Mouse (Mus musculus) E14TG2a.4 (cell line): ENCODE results near the gene Cntd1.
A peak's percentile ranks its signal among the peaks of the same experiment; 100 is the strongest.

ENCODE experiments used
- H3K27me3 ChIP-seq: 2 replicates; pipeline ENCODE4 v1.6.1; 2014; ENCODE audit warnings: low read length, control low read depth; ENCODE audit not compliant: insufficient read depth
- H3K36me3 ChIP-seq: 2 replicates; pipeline ENCODE4 v1.6.1; 2014; ENCODE audit warnings: low read length, control low read depth; ENCODE audit not compliant: insufficient read depth
- H3K4me1 ChIP-seq: replicated peaks from 2 replicates; pipeline ENCODE4 v1.6.1; 2014; ENCODE audit warnings: low read depth, low read length, control low read depth
- H3K4me3 ChIP-seq: replicated peaks from 2 replicates; pipeline ENCODE4 v1.5.1; 2014; ENCODE audit warnings: mild to moderate bottlenecking, low read length
- H3K9me3 ChIP-seq: 2 replicates; pipeline ENCODE4 v1.6.1; 2014; ENCODE audit warnings: low read length, control low read depth
- CTCF ChIP-seq: conservative IDR thresholded peaks from 2 replicates; pipeline ENCODE4 v1.5.1; 2014; ENCODE audit warnings: low read length
- NANOG ChIP-seq: IDR thresholded peaks from 2 replicates; pipeline ENCODE4 v1.6.1; 2014; ENCODE audit warnings: borderline replicate concordance, low read length, mixed read lengths
- POU5F1 ChIP-seq: IDR thresholded peaks from 2 replicates; pipeline ENCODE4 v1.6.1; 2014; ENCODE audit warnings: low read length, borderline replicate concordance

Cntd1 gene

DNA sequence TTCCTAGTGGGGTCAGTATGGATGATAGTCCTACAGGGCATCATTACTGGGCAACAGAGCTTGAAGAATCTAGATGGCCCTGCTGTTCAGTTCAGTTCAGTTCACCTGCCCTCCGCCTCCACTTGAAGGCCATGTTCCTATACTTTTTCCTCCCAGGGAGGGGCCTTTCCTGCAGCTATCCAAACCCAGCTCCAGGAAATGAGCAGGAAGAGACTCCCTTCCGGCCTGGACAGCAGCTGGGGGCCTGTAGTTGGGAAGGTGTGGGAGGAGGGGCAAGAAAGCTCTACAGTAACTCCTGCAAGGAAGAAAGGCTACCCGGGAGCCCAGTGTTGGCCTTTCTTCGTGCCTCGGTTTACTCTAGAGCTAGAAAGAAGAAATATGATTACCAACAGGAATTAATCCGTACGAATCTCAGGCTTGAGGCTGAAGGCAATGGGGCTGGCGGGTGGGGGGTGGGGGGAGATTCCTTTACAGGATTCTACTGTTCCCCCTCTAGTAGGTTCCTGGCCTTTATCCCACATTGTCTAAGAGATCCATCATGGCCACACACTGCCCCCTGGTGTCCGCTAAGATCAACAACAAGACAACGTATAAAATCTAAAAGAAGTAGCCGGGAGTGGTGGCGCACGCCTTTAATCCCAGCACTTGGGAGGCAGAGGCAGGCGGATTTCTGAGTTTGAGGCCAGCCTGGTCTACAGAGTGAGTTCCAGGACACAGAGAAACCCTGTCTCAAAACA, 30.4 kb upstream of the Cntd1 start:
- H3K4me1 ChIP-seq: peaks cover 40% of the 10 kb centered on the region
- H3K27me3 ChIP-seq: peaks cover 44% of the 10 kb centered on the region
- peak overlapping the region; percentile 29; the same call in 1 of the 2 replicates for H3K4me3 ChIP-seq
- no peaks in the 10 kb centered on the region for H3K9me3 ChIP-seq
- TF ChIP-seq NANOG (no peak), CTCF (peak; percentile 31), POU5F1 (no peak)
- no peaks in the 10 kb centered on the region for H3K36me3 ChIP-seq

DNA sequence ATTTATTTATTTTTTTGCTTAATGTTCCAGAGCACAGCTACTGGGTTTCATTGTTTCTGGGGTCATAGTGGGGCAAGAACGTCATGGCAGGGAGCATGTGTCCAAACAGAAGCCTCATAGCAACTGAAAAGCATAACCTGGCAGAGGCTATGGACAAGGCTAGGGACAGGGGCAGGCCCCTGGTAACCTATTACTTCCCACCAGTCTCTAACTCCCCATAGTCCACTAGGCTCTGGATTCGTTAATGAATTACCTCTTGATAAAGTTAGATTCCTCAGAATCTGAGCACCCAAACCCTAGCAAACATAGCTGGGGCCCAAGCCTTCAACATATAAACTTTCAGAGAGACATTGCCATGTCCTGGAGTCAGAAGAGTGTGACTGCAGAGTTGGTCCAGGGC, 27.8 kb upstream of the Cntd1 start:
- Histone ChIP-seq H3K4me3 (no peak overlapping the region), H3K9me3 (no peaks in the 10 kb centered on the region), H3K27me3 (peaks cover 20% of the 10 kb centered on the region), H3K36me3 (peaks cover 3% of the 10 kb centered on the region), H3K4me1 (peaks cover 44% of the 10 kb centered on the region)
- TF ChIP-seq CTCF (no peak), POU5F1 (no peak), NANOG (no peak)

- peak overlapping the region; percentile 98 for H3K4me3 ChIP-seq
- TF ChIP-seq POU5F1: no peak
- no peak for TF ChIP-seq CTCF
- no peak for TF ChIP-seq NANOG
- H3K9me3 ChIP-seq: no peaks in the 10 kb centered on the region
- H3K4me1 ChIP-seq: peaks cover 31% of the 10 kb centered on the region
- peaks cover 22% of the 10 kb centered on the region for H3K36me3 ChIP-seq
- H3K27me3 ChIP-seq: peaks cover under 1% of the 10 kb centered on the region
Observed at GRCm38 (mm10) chr11:101252941-101253340, 25.9 kb upstream of the Cntd1 start.

- H3K27me3 ChIP-seq: no peaks in the 10 kb centered on the region
- peaks cover 33% of the 10 kb centered on the region for H3K4me1 ChIP-seq
- peaks cover 30% of the 10 kb centered on the region for H3K36me3 ChIP-seq
- H3K9me3 ChIP-seq: no peaks in the 10 kb centered on the region
- TF ChIP-seq NANOG (no peak), CTCF (no peak), POU5F1 (no peak)
- peak within 1 kb of the TSS; percentile 98 for H3K4me3 ChIP-seq
Observed at GRCm38 (mm10) chr11:101253613-101254389, 25.0 kb upstream of the Cntd1 start, which contains the start of gene Vps25. Vps25 (plus strand) TSS chr11:101253707.

DNA sequence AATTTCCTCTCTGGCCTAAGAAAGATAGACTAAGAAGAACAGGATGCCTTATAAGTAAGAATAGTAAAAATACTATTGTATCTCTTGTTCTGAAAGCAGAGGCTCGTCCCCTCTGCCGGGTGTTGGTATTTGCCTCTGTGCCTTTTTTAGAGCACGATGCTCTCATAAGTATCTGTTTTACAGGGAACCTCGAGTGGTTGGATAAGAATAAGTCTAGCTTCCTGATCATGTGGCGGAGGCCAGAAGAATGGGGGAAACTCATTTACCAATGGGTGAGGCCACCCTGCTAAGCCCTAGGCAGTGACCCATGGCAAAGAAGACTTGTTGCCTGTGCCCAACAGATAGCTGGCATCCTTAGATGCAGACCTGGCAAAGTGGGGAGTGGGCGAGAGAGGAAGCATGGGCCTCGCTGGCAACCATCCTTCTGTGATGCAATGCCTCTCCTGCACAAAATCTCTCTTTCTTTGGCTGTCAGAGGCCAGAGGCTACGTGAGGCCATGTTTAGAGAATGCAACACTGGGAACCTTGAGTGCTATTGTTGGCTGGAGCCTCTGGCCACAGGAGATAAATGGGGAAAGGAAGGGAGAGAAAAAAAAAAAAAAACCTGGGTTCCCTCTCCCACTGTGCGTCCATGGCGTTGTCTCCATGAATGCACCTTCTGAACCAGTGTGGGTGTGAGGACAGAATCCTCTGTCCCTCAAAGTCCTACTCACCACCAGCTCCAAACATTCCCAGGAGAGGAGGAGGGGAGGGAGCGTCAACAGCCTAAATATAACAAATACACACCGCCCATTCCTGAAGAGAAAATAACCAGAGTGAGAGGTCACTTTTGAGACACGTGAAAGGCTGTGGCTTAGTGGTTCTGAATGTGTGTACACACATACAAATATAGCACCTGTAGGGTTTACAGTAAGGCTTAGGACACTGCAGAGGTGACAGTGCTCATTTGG, 22.7 kb upstream of the Cntd1 start:
- no peaks in the 10 kb centered on the region for H3K9me3 ChIP-seq
- peaks cover 7% of the 10 kb centered on the region for H3K27me3 ChIP-seq
- TF ChIP-seq CTCF (no peak), NANOG (no peak), POU5F1 (no peak)

GRCm38 (mm10) chr11:101259261-101259712, 19.5 kb upstream of the Cntd1 start:
- Histone ChIP-seq H3K27me3 (peaks cover 38% of the 10 kb centered on the region), H3K4me1 (peaks cover 71% of the 10 kb centered on the region), H3K4me3 (peak overlapping the region; percentile 80), H3K36me3 (peaks cover 38% of the 10 kb centered on the region), H3K9me3 (no peaks in the 10 kb centered on the region)
- TF ChIP-seq POU5F1 (no peak), NANOG (no peak), CTCF (no peak)

More for the DNA sequence above, 22.7 kb upstream of the Cntd1 start:
- H3K4me1 ChIP-seq: peaks cover 54% of the 10 kb centered on the region
- H3K36me3 ChIP-seq: peaks cover 38% of the 10 kb centered on the region
- H3K4me3 ChIP-seq: no peak overlapping the region

- Histone ChIP-seq H3K9me3 (no peaks in the 10 kb centered on the region), H3K4me1 (peaks cover 73% of the 10 kb centered on the region), H3K4me3 (peak within 1 kb of the TSS; percentile 80), H3K36me3 (peaks cover 38% of the 10 kb centered on the region), H3K27me3 (peaks cover 45% of the 10 kb centered on the region)
- TF ChIP-seq POU5F1 (no peak), NANOG (no peak), CTCF (no peak)
Observed at GRCm38 (mm10) chr11:101259948-101260825, 18.6 kb upstream of the Cntd1 start, which contains the start of gene Wnk4. Wnk4 (plus strand) TSS chr11:101260567.
